Mouse (Mus musculus) limb, embryonic 14.5 days (tissue): ENCODE results near the gene Adh7. TPM values are rescaled to one million over a fixed set of nuclear protein-coding genes. Genes with fewer than 3 reads are reported as not detected.

Experiments used
- ATAC-seq: fragments of 200-750 bp; cut with Nextera tagmentation; 2 replicates; pipeline ENCODE4 v1.8.0; 2017; ENCODE audit warnings: low read depth, moderate number of reproducible peaks, moderate TSS enrichment; ENCODE audit not compliant: low FRiP score
- DNase-seq: peaks from one replicate; pipeline ENCODE4 v3.0.0-alpha.2; 2015; ENCODE audit warnings: low spot score
- H3K27ac ChIP-seq: fragments of 300-500 bp; sonication (generic); replicated peaks from 2 replicates; pipeline ENCODE4 v1.5.1; 2014; ENCODE audit warnings: low read depth, mild to moderate bottlenecking, low read length, moderate library complexity, mixed read lengths
- H3K27me3 ChIP-seq: fragments of 300-500 bp; sonication (generic); 2 replicates; pipeline ENCODE4 v1.6.1; 2014; ENCODE audit warnings: low read length, mixed read lengths; ENCODE audit not compliant: control insufficient read depth, insufficient read depth
- H3K36me3 ChIP-seq: fragments of 300-500 bp; sonication (generic); 2 replicates; pipeline ENCODE4 v1.6.1; 2014; ENCODE audit warnings: mild to moderate bottlenecking, low read length, moderate library complexity, mixed read lengths; ENCODE audit not compliant: control insufficient read depth, insufficient read depth
- H3K4me1 ChIP-seq: fragments of 300-500 bp; sonication (generic); 2 replicates; pipeline ENCODE4 v1.6.1; 2014; ENCODE audit warnings: antibody characterized with exemption, low read length, mixed read lengths; ENCODE audit not compliant: control insufficient read depth, insufficient read depth
- H3K4me2 ChIP-seq: fragments of 300-500 bp; sonication (generic); replicated peaks from 2 replicates; pipeline ENCODE4 v1.6.1; 2014; ENCODE audit warnings: low read depth, mild to moderate bottlenecking, low read length, moderate library complexity; ENCODE audit not compliant: severe bottlenecking
- H3K4me3 ChIP-seq: fragments of 300-500 bp; sonication (generic); replicated peaks from 2 replicates; pipeline ENCODE4 v1.5.1; 2014; ENCODE audit warnings: low read length
- H3K9ac ChIP-seq: fragments of 300-500 bp; sonication (generic); 2 replicates; pipeline ENCODE4 v1.6.1; 2014; ENCODE audit warnings: mild to moderate bottlenecking, low read depth, low read length, moderate library complexity; ENCODE audit not compliant: severe bottlenecking
- H3K9me3 ChIP-seq: fragments of 300-500 bp; sonication (generic); 2 replicates; pipeline ENCODE4 v1.6.1; 2016; ENCODE audit warnings: low read length; ENCODE audit not compliant: control insufficient read depth
- POLR2A ChIP-seq: fragments of 200-500 bp; IDR thresholded peaks from 2 replicates; pipeline ENCODE4 v1.8.0; 2012; ENCODE audit warnings: inconsistent platforms, mild to moderate bottlenecking, moderate library complexity, borderline replicate concordance; ENCODE audit not compliant: insufficient read depth, insufficient read length; ENCODE audit errors: extremely low read depth
- WGBS: fragments of 180-500 bp; shearing (Covaris S2); extraction: QIAGEN DNeasy Blood & Tissue Kit; methylation state at CpG from one replicate; pipeline ENCODE4 v1.1.7; 2014; 5-methylcytosine and 5-hydroxymethylcytosine counted together
- polyA plus RNA-seq, 2 experiments: library from polyadenylated mRNA; depleted of rRNA in 1 of 2; stranded (reverse) in 1 of 2; unstranded in 1 of 2; fragments of >200 nt; fragmentation: Nextera tagmentation in 1 of 2; extraction: Ambion mirVana in 1 of 2; gene quantifications; 2 replicates each; pipeline versions ENCODE4 v1.2.1 to v1.2.3; 2012 to 2014

Adh7 gene
- polyA plus RNA-seq, 2 experiments, result 0.77 to 1.9 TPM

DNA sequence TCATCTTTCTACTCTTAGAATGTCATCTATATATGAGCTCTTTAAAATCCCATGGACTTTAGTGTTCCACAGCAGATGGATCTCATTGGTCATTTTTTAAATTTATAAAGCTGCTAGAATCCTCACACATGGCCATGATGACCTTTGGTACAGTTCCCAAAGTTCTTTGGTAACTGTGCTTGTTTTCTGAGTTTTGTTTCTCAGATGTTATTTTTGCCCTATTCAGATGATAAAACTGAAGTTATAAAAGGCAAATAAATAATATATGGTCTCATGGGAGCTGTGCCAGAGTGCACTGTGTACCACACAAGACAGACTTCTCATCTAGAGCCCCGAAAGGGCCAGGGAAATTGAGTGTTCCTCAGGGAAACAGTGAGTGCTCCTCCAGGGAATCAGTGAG is 11.9 kb downstream of the Adh7 start:
- Histone ChIP-seq H3K9me3 (no peaks in the 10 kb centered on the region), H3K27ac (no peak overlapping the region), H3K4me1 (no peaks in the 10 kb centered on the region), H3K27me3 (no peaks in the 10 kb centered on the region), H3K9ac (no peak overlapping the region), H3K4me2 (no peak overlapping the region), H3K4me3 (no peak overlapping the region), H3K36me3 (no peaks in the 10 kb centered on the region)
- TF ChIP-seq POLR2A, result no peak
- 76% methylated on average over 1 of the region's 1 CpGs for WGBS
- no peak for ATAC-seq
- DNase-seq, result no peak

DNA sequence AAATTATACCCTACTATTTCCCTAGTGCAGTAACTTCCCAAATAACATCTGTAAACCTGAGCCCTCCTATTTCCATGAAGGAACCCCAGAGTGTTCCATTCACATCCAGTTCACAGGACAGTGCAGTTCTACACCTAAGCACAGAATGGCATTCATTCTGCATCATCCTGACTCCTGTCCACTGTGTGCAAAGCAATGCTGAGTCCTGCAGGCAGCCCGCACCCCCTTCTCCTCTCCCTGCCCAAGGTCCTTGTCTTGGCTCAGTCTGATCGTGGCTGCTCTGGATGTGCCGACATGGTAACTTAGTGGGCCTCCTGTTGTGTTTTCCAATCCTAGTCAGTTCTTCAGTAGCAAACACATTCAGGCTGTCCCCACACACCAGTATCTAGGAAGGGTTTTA is 12.7 kb downstream of the Adh7 start:
- no peaks in the 10 kb centered on the region for H3K36me3 ChIP-seq
- 72% methylated on average over 3 of the region's 3 CpGs for WGBS
- no peak overlapping the region for H3K27ac ChIP-seq
- TF ChIP-seq POLR2A, result no peak
- H3K4me1 ChIP-seq, result no peaks in the 10 kb centered on the region
- H3K9ac ChIP-seq, result no peak overlapping the region
- ATAC-seq, result no peak
- H3K9me3 ChIP-seq, result no peaks in the 10 kb centered on the region
- H3K27me3 ChIP-seq, result no peaks in the 10 kb centered on the region
- no peak overlapping the region for H3K4me2 ChIP-seq
- H3K4me3 ChIP-seq, result no peak overlapping the region
- no peak for DNase-seq

DNA sequence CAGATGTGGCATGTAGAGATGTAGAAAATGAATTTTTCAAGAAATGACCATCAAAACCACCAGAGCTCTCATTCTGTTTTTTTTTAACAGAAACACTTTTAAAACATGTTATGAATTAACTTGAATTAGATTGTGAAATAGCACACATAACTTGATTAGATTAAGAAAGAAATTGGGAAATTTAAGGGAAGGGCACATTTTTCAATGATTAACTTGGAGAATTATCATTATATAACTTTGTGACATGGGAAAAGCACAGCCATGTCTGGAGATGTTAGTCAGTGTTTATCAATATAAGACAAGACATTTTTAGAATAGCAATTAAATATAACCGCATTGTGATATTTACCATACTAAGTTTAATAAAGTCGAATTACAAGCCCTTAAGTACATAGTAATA is 14.0 kb downstream of the Adh7 start:
- H3K4me3 ChIP-seq, result no peak overlapping the region
- H3K27ac ChIP-seq, result no peak overlapping the region
- DNase-seq (no peak), ATAC-seq (no peak)
- H3K27me3 ChIP-seq, result no peaks in the 10 kb centered on the region
- H3K4me1 ChIP-seq, result no peaks in the 10 kb centered on the region
- WGBS, result 67% methylated on average over 2 of the region's 2 CpGs
- no peak overlapping the region for H3K4me2 ChIP-seq
- H3K9ac ChIP-seq, result no peak overlapping the region
- no peak for TF ChIP-seq POLR2A
- no peaks in the 10 kb centered on the region for H3K9me3 ChIP-seq
- H3K36me3 ChIP-seq, result no peaks in the 10 kb centered on the region

DNA sequence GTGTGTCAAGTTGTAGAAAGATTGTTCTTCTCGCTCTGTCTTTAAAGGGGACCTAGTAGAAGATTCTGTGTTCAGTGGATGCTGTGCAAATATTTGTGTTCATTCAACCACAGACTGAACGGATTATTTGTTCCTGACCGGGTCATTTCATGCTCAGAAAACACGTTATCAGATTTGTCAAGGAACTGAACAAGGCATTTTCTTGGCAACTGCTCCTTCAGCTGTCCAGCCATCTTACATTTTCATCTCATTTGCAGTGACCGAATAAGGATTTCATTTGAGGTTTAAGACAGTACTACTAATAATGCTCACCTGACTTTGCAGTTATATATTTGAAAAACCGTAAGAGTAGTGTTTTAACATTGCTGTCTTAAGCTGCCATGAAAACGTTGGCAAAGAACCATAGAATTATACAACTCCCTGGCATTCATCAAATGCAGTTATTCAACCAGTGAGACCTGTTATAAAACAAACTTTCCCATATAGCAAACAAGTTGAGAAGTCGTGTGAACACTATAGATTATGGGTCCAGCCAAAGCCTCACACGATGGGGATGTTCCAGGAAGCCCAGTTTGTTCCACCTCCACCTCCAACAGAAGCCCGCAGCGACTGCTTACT is 19.1 kb downstream of the Adh7 start:
- no peaks in the 10 kb centered on the region for H3K36me3 ChIP-seq
- WGBS, result 68% methylated on average over 11 of the region's 11 CpGs
- no peak for TF ChIP-seq POLR2A
- H3K9me3 ChIP-seq, result no peaks in the 10 kb centered on the region
- no peak overlapping the region for H3K4me3 ChIP-seq
- no peak overlapping the region for H3K4me2 ChIP-seq
- no peak overlapping the region for H3K27ac ChIP-seq
- peaks cover 6% of the 10 kb centered on the region; the same call in 1 of the 2 replicates for H3K4me1 ChIP-seq
- DNase-seq (no peak), ATAC-seq (no peak)
- H3K27me3 ChIP-seq, result no peaks in the 10 kb centered on the region
- no peak overlapping the region for H3K9ac ChIP-seq

- ATAC-seq (no peak), DNase-seq (no peak)
- peaks cover 13% of the 10 kb centered on the region for H3K4me1 ChIP-seq
- H3K27me3 ChIP-seq, result no peaks in the 10 kb centered on the region
- no peaks in the 10 kb centered on the region for H3K36me3 ChIP-seq
- H3K4me3 ChIP-seq, result no peak overlapping the region
- no peaks in the 10 kb centered on the region for H3K9me3 ChIP-seq
- no peak overlapping the region for H3K27ac ChIP-seq
- 84% methylated on average over 10 of the region's 10 CpGs for WGBS
- TF ChIP-seq POLR2A, result no peak
- H3K9ac ChIP-seq, result no peak overlapping the region
- no peak overlapping the region for H3K4me2 ChIP-seq
Measured at GRCm38 (mm10) chr3:138238046-138238445, 20.5 kb downstream of the Adh7 start.

- Histone ChIP-seq H3K4me2 (no peak overlapping the region), H3K27me3 (no peaks in the 10 kb centered on the region), H3K27ac (no peak overlapping the region), H3K36me3 (no peaks in the 10 kb centered on the region), H3K4me1 (peaks cover 13% of the 10 kb centered on the region), H3K9ac (no peak overlapping the region), H3K4me3 (no peak overlapping the region), H3K9me3 (no peaks in the 10 kb centered on the region)
- TF ChIP-seq POLR2A, result no peak
- ATAC-seq (no peak), DNase-seq (no peak)
- WGBS, result 90% methylated on average over 6 of the region's 6 CpGs
Measured at GRCm38 (mm10) chr3:138239461-138239860, 21.9 kb downstream of the Adh7 start.
